Mouse (Mus musculus) megakaryocyte progenitor cell, adult 5-6 weeks (primary cell): ENCODE data around the gene Olfr799. TPM values are rescaled to one million over a fixed set of nuclear protein-coding genes. Genes with fewer than 3 reads are reported as not detected.

ENCODE experiments used
- ATAC-seq: replicated peaks from 2 replicates; pipeline ENCODE4 v1.8.0; 2016; ENCODE audit warnings: mild to moderate bottlenecking, moderate TSS enrichment, inconsistent platforms; ENCODE audit not compliant: poor library complexity
- total RNA-seq, 2 experiments: library from RNA; stranded (forward) in 1 of 2; stranded (reverse) in 1 of 2; fragments of 157-497, 149-512 nt in 1 of 2; fragments of 200-1000 nt in 1 of 2; gene quantifications; 2 replicates each; pipeline versions ENCODE4 v1.2.3 to v1.2.4; 2015 to 2017

Olfr799 gene
- not detected in 2 replicates for total RNA-seq (2015)
- total RNA-seq (2017) = not detected in 2 replicates

- ATAC-seq = no peak
Observed at GRCm38 (mm10) chr10:129637184-129637583, at the start of gene Olfr799. Gene Olfr799 (plus strand): TSS chr10:129637484.

GRCm38 (mm10) chr10:129612470-129612869, 24.8 kb upstream of the Olfr799 start, which contains the start of gene Olfr796:
Gene Olfr796 (minus strand): TSS chr10:129612570.
- no peak for ATAC-seq

DNA sequence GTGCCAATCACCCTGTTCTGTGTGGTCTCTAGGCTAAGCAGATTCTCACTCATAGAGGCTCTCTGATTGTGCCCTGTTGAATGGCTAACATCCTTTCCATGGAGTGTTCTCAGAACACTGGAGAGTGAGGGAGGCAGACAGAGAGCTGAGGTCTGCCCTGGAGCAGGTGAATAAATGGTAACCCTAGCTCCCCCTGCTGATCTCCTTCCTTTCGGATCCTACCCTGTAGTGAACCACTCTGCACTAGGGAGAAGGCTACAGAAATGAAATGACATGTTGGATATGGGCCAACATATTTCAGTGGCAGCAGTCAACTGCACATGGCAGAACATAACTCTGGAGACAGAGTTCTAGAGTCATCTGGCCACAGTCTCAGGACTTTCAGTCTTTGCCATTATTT, 15.6 kb upstream of the Olfr799 start:
- ATAC-seq = no peak

GRCm38 (mm10) chr10:129623251-129623650, 14.0 kb upstream of the Olfr799 start:
- ATAC-seq = no peak

- no peak for ATAC-seq
Observed at GRCm38 (mm10) chr10:129627834-129628233, 9.4 kb upstream of the Olfr799 start, which contains the start of gene Olfr798. Gene Olfr798 (minus strand): TSS chr10:129627934.

DNA sequence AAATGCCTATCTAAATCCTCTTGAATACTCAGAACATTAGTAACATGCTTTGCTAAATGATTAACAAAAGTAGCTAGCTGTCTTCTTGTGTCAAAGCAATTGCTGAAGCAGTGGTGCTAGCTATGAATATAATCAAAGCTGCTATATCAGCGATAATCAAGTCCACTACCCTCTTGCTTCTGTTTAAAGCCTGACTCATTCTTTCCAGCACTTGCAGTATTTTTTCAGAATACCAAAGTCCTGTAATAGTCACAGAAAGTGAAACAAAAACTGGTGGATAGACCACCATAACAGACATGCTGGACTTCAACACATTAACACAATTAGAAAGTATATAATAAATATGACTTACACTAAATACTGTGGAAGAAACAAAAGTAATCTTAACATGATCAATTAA, 14.5 kb downstream of the Olfr799 start:
- no peak for ATAC-seq

DNA sequence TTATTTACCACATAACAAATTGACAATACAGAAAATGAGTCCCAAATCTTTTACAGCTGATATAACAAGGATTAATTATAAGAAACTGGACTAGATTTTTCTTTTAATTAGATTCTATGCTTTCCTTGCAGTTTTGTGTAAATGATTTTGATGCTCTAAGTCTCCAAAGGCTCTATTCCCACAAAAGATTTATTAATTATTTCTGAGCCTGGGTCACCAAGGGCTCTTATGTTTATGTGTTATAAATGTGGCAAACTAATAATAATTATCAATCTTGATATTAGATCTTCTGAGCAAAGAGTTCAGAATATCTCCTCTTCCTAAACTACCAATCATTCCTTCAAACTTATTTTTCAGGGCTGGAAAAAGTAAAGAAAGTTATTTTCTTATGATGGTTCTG, 20.1 kb downstream of the Olfr799 start, which contains the start of gene Olfr800:
Olfr800 (plus strand) TSS at position 301 of the 400 bp plus-strand sequence.
- ATAC-seq = no peak

- no peak for ATAC-seq
Observed at GRCm38 (mm10) chr10:129673765-129674164, 36.5 kb downstream of the Olfr799 start, which contains the start of gene Olfr801. Gene Olfr801 (minus strand): TSS chr10:129673865.

DNA sequence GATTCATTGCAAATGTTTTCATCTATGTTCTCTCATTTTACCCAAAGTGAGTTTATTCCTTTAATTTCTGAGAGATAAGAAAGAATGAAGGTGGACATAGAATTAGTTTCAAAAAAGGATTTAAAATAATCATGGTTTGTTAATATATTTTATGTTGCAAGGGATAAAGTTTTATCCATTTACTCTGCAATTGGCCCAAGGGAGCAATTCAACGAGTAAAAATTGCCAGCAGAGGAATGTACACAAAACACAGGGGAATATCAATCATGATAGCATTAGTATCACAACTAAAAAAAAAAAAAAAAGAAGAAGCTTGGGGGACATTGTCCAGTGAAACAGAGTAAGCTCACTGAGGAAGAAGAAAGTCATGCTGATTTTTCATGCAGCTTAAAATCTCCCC, 50.8 kb downstream of the Olfr799 start, which contains the start of gene Olfr802:
Olfr802 (minus strand) TSS at position 101 of the 400 bp plus-strand sequence.
- ATAC-seq = no peak

- ATAC-seq = no peak
Observed at GRCm38 (mm10) chr10:129694186-129694585, 56.9 kb downstream of the Olfr799 start, which contains the start of gene Olfr803. Gene Olfr803 (minus strand): TSS chr10:129694286.

Other genes with a start within 250 kb of the Olfr799 start
- not detected in 2 replicates for gene Olfr785, start 232.1 kb upstream of the Olfr799 start, total RNA-seq (2015)
- gene Olfr785, start 232.1 kb upstream of the Olfr799 start, total RNA-seq (2017) = not detected in 2 replicates
- gene Olfr786, start 210.2 kb upstream of the Olfr799 start, total RNA-seq (2015) = not detected in 2 replicates
- not detected in 2 replicates for gene Olfr786, start 210.2 kb upstream of the Olfr799 start, total RNA-seq (2017)
- gene Olfr787, start 175.6 kb upstream of the Olfr799 start, total RNA-seq (2015) = not detected in 2 replicates
- not detected in 2 replicates for gene Olfr787, start 175.6 kb upstream of the Olfr799 start, total RNA-seq (2017)
- not detected in 2 replicates for gene Olfr788, start 166.5 kb upstream of the Olfr799 start, total RNA-seq (2015)
- not detected in 2 replicates for gene Olfr788, start 166.5 kb upstream of the Olfr799 start, total RNA-seq (2017)
- gene Olfr789, start 152.7 kb upstream of the Olfr799 start, total RNA-seq (2015) = not detected in 2 replicates
- not detected in 2 replicates for gene Olfr789, start 152.7 kb upstream of the Olfr799 start, total RNA-seq (2017)
- not detected in 2 replicates for gene Olfr790, start 139.0 kb upstream of the Olfr799 start, total RNA-seq (2015)
- not detected in 2 replicates for gene Olfr790, start 139.0 kb upstream of the Olfr799 start, total RNA-seq (2017)
- not detected in 2 replicates for gene Olfr791, start 115.7 kb upstream of the Olfr799 start, total RNA-seq (2015)
- not detected in 2 replicates for gene Olfr791, start 115.7 kb upstream of the Olfr799 start, total RNA-seq (2017)
- not detected in 2 replicates for gene Olfr792, start 98.3 kb upstream of the Olfr799 start, total RNA-seq (2015)
- not detected in 2 replicates for gene Olfr792, start 98.3 kb upstream of the Olfr799 start, total RNA-seq (2017)
- not detected in 2 replicates for gene Olfr794, start 69.8 kb upstream of the Olfr799 start, total RNA-seq (2015)
- not detected in 2 replicates for gene Olfr794, start 69.8 kb upstream of the Olfr799 start, total RNA-seq (2017)
- not detected in 2 replicates for gene Olfr796, start 24.9 kb upstream of the Olfr799 start, total RNA-seq (2015)
- not detected in 2 replicates for gene Olfr796, start 24.9 kb upstream of the Olfr799 start, total RNA-seq (2017)
- not detected in 2 replicates for gene Olfr798, start 9.6 kb upstream of the Olfr799 start, total RNA-seq (2015)
- gene Olfr798, start 9.6 kb upstream of the Olfr799 start, total RNA-seq (2017) = not detected in 2 replicates
- not detected in 2 replicates for gene Olfr800, start 20.2 kb downstream of the Olfr799 start, total RNA-seq (2015)
- gene Olfr800, start 20.2 kb downstream of the Olfr799 start, total RNA-seq (2017) = not detected in 2 replicates
- gene Olfr801, start 36.4 kb downstream of the Olfr799 start, total RNA-seq (2015) = not detected in 2 replicates
- not detected in 2 replicates for gene Olfr801, start 36.4 kb downstream of the Olfr799 start, total RNA-seq (2017)
- not detected in 2 replicates for gene Olfr802, start 50.7 kb downstream of the Olfr799 start, total RNA-seq (2015)
- not detected in 2 replicates for gene Olfr802, start 50.7 kb downstream of the Olfr799 start, total RNA-seq (2017)
- not detected in 2 replicates for gene Olfr803, start 56.8 kb downstream of the Olfr799 start, total RNA-seq (2015)
- not detected in 2 replicates for gene Olfr803, start 56.8 kb downstream of the Olfr799 start, total RNA-seq (2017)
- not detected in 2 replicates for gene Olfr804, start 65.7 kb downstream of the Olfr799 start, total RNA-seq (2015)
- not detected in 2 replicates for gene Olfr804, start 65.7 kb downstream of the Olfr799 start, total RNA-seq (2017)
- not detected in 2 replicates for gene Olfr805, start 91.9 kb downstream of the Olfr799 start, total RNA-seq (2015)
- gene Olfr805, start 91.9 kb downstream of the Olfr799 start, total RNA-seq (2017) = not detected in 2 replicates
- gene Olfr806, start 104.4 kb downstream of the Olfr799 start, total RNA-seq (2015) = not detected in 2 replicates
- gene Olfr806, start 104.4 kb downstream of the Olfr799 start, total RNA-seq (2017) = not detected in 2 replicates
- not detected in 2 replicates for gene Olfr807, start 120.3 kb downstream of the Olfr799 start, total RNA-seq (2015)
- not detected in 2 replicates for gene Olfr807, start 120.3 kb downstream of the Olfr799 start, total RNA-seq (2017)
- gene Olfr808, start 128.0 kb downstream of the Olfr799 start, total RNA-seq (2015) = not detected in 2 replicates
- not detected in 2 replicates for gene Olfr808, start 128.0 kb downstream of the Olfr799 start, total RNA-seq (2017)
- not detected in 2 replicates for gene Olfr809, start 137.2 kb downstream of the Olfr799 start, total RNA-seq (2015)
- not detected in 2 replicates for gene Olfr809, start 137.2 kb downstream of the Olfr799 start, total RNA-seq (2017)
- gene Olfr810, start 157.4 kb downstream of the Olfr799 start, total RNA-seq (2015) = not detected in 2 replicates
- not detected in 2 replicates for gene Olfr810, start 157.4 kb downstream of the Olfr799 start, total RNA-seq (2017)
- not detected in 2 replicates for gene Olfr811, start 166.9 kb downstream of the Olfr799 start, total RNA-seq (2015)
- not detected in 2 replicates for gene Olfr811, start 166.9 kb downstream of the Olfr799 start, total RNA-seq (2017)
- not detected in 2 replicates for gene Olfr812, start 208.6 kb downstream of the Olfr799 start, total RNA-seq (2015)
- gene Olfr812, start 208.6 kb downstream of the Olfr799 start, total RNA-seq (2017) = not detected in 2 replicates
- not detected in 2 replicates for gene Olfr813, start 217.9 kb downstream of the Olfr799 start, total RNA-seq (2015)
- gene Olfr813, start 217.9 kb downstream of the Olfr799 start, total RNA-seq (2017) = not detected in 2 replicates
- gene Olfr814, start 242.4 kb downstream of the Olfr799 start, total RNA-seq (2015) = not detected in 2 replicates
- gene Olfr814, start 242.4 kb downstream of the Olfr799 start, total RNA-seq (2017) = not detected in 2 replicates